Comparison of ENCODE assay signal across 20 mouse cellular contexts in genomic region chr2:78972288-78973117, GRCm38 (mm10).
"Had no signal": no experiment of that assay in that cellular context is flagged by ENCODE, and none has a peak within 500 bp of the region (broad histone marks: within the 10 kb centered on the region; RNA-seq: fewer than 3 reads in every experiment).

No protein-coding gene starts in this region.

- H3K27me3 ChIP-seq: limb, embryonic 13.5 days; liver, embryonic 12.5 days; liver, embryonic 15.5 days; midbrain, embryonic 15.5 days; neural tube, embryonic 12.5 days; neural tube, embryonic 15.5 days; stomach, embryonic 15.5 days had no signal

- H3K4me2 ChIP-seq: limb, embryonic 13.5 days; liver, embryonic 12.5 days; liver, embryonic 15.5 days; midbrain, embryonic 11.5 days; midbrain, embryonic 15.5 days; neural tube, embryonic 12.5 days; neural tube, embryonic 15.5 days; stomach, embryonic 15.5 days had no signal

- H3K9ac ChIP-seq: limb, embryonic 13.5 days; liver, embryonic 12.5 days; liver, embryonic 15.5 days; midbrain, embryonic 15.5 days; neural tube, embryonic 12.5 days; neural tube, embryonic 15.5 days; stomach, embryonic 15.5 days had no signal

- ATAC-seq: liver, embryonic 12.5 days; midbrain, embryonic 15.5 days had no signal

- H3K4me3 ChIP-seq: layer of hippocampus, adult 2 months; limb, embryonic 10.5 days; limb, embryonic 13.5 days; liver, embryonic 12.5 days; liver, embryonic 15.5 days; midbrain, embryonic 15.5 days; neural tube, embryonic 12.5 days; neural tube, embryonic 15.5 days; stomach, embryonic 15.5 days had no signal

- H3K27ac ChIP-seq: kidney, postnatal 0 days; layer of hippocampus, adult 2 months; limb, embryonic 10.5 days; limb, embryonic 13.5 days; liver, embryonic 12.5 days; liver, embryonic 15.5 days; midbrain, embryonic 15.5 days; neural tube, embryonic 12.5 days; neural tube, embryonic 15.5 days; stomach, embryonic 15.5 days had no signal

- DNase-seq: kidney, adult 2 months; kidney, postnatal 25 days; layer of hippocampus, adult 9-11 months; liver; lung, adult 2 months; lung, postnatal 14 days; lung, postnatal 4 days; right cerebral cortex, postnatal 25 days; thymus, postnatal 25 days had no signal

- H3K9me3 ChIP-seq: limb, embryonic 10.5 days; limb, embryonic 13.5 days; liver, embryonic 12.5 days; liver, embryonic 15.5 days; midbrain, embryonic 15.5 days; neural tube, embryonic 12.5 days; neural tube, embryonic 15.5 days; stomach, embryonic 15.5 days had no signal

- H3K36me3 ChIP-seq: limb, embryonic 10.5 days; limb, embryonic 13.5 days; liver, embryonic 12.5 days; liver, embryonic 15.5 days; midbrain, embryonic 15.5 days; neural tube, embryonic 12.5 days; neural tube, embryonic 15.5 days; stomach, embryonic 15.5 days had no signal

- H3K4me1 ChIP-seq: limb, embryonic 10.5 days; limb, embryonic 13.5 days; liver, embryonic 12.5 days; liver, embryonic 15.5 days; midbrain, embryonic 15.5 days; neural tube, embryonic 12.5 days; neural tube, embryonic 15.5 days; stomach, embryonic 15.5 days had no signal
